Mouse (Mus musculus): Measurements from ENCODE around the gene Gm17581. TPM values are rescaled to one million over a fixed set of nuclear protein-coding genes. Genes with fewer than 3 reads are reported as not detected.
"Not testable (repeated sequence)": the region's sequence is repeated elsewhere in the genome, so short reads cannot be mapped to it uniquely, and the experiment has no call there.

The Gm17581 gene
- polyA plus RNA-seq, 1 experiment from 2014 or later: not detected

DNA sequence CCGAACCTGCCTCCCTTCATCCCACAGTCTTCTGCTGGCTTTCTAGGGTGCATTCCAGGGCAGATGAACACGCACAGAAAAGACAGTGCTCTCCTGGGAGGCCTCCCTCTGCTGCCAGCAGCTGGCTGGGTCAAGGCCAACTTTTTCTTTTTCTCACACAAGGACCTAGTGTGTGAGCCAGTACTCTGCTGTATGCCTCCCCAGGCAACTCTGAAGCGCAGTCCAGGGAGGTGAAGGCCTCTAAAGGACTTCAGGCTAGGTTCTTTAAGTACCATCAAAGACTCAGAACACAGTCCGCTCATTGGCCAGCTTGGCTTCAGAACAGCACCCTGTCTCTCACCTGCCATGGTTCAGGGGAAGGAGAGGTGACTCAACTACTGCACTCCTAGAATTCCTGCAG, 28.4 kb downstream of the Gm17581 start:
- H3K9me3 ChIP-seq (replicated peaks; ENCODE audit: control insufficient read depth, low read length): no peaks in the 10 kb centered on the region
- no peak overlapping the region for H3K4me2 ChIP-seq
- no peak overlapping the region for H3K9ac ChIP-seq (ENCODE audit: low read depth, low read length)
- H3K27me3 ChIP-seq (ENCODE audit: control insufficient read depth, insufficient read depth, low read length): no peaks in the 10 kb centered on the region
- H3K4me3 ChIP-seq (ENCODE audit: low read depth, low read length): no peak overlapping the region
- no peak overlapping the region for H3K27ac ChIP-seq (ENCODE audit: low read depth, low read length)
- WGBS (ENCODE audit: insufficient replicate concordance): 84% methylated on average over 4 of the region's 4 CpGs
- H3K36me3 ChIP-seq (ENCODE audit: control insufficient read depth, insufficient read depth, low read length): peaks cover 6% of the 10 kb centered on the region; the same call in 1 of the 2 replicates
- no peaks in the 10 kb centered on the region for H3K4me1 ChIP-seq (ENCODE audit: control insufficient read depth, insufficient read depth, low read length)
- no peak for ATAC-seq (replicated peaks; ENCODE audit: insufficient number of reproducible peaks, low FRiP score, low TSS enrichment)

DNA sequence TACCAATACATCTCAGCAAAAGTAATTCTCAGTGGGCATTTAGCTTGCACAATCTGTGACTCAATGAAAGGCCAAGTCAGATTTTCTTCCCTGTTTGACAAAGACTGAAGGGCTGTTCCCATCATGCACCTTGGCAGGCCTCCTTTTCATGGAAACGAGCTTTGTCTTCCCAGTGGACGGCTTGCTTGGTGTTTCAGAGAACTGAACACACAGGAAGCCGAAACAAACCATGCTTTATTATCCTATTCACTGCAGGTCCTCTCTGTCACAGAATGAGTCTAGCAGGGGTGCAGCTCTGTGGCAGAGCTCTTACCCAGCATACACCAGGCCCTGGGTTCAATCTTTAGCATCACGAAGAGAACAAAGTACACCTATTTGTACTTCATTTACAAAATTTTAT, 32.0 kb downstream of the Gm17581 start:
- H3K4me1 ChIP-seq (ENCODE audit: control insufficient read depth, insufficient read depth, low read length): no peaks in the 10 kb centered on the region
- no peaks in the 10 kb centered on the region for H3K9me3 ChIP-seq (replicated peaks; ENCODE audit: control insufficient read depth, low read length)
- 77% methylated on average over 4 of the region's 4 CpGs for WGBS (ENCODE audit: insufficient replicate concordance)
- no peak overlapping the region for H3K4me3 ChIP-seq (ENCODE audit: low read depth, low read length)
- H3K27ac ChIP-seq (ENCODE audit: low read depth, low read length): no peak overlapping the region
- no peak overlapping the region for H3K9ac ChIP-seq (ENCODE audit: low read depth, low read length)
- no peaks in the 10 kb centered on the region for H3K27me3 ChIP-seq (ENCODE audit: control insufficient read depth, insufficient read depth, low read length)
- ATAC-seq (replicated peaks; ENCODE audit: insufficient number of reproducible peaks, low FRiP score, low TSS enrichment): no peak
- no peak overlapping the region for H3K4me2 ChIP-seq
- peaks cover 12% of the 10 kb centered on the region; the same call in 1 of the 2 replicates for H3K36me3 ChIP-seq (ENCODE audit: control insufficient read depth, insufficient read depth, low read length)

- H3K4me1 ChIP-seq (ENCODE audit: control insufficient read depth, insufficient read depth, low read length): no peaks in the 10 kb centered on the region
- 81% methylated on average over 19 of the region's 19 CpGs for WGBS (ENCODE audit: insufficient replicate concordance)
- H3K4me2 ChIP-seq: no peak overlapping the region
- peaks cover 9% of the 10 kb centered on the region; the same call in 1 of the 2 replicates for H3K36me3 ChIP-seq (ENCODE audit: control insufficient read depth, insufficient read depth, low read length)
- H3K4me3 ChIP-seq (ENCODE audit: low read depth, low read length): no peak overlapping the region
- H3K9me3 ChIP-seq (replicated peaks; ENCODE audit: control insufficient read depth, low read length): no peaks in the 10 kb centered on the region
- no peaks in the 10 kb centered on the region for H3K27me3 ChIP-seq (ENCODE audit: control insufficient read depth, insufficient read depth, low read length)
- H3K27ac ChIP-seq (ENCODE audit: low read depth, low read length): no peak overlapping the region
- no peak for ATAC-seq (replicated peaks; ENCODE audit: insufficient number of reproducible peaks, low FRiP score, low TSS enrichment)
- H3K9ac ChIP-seq (ENCODE audit: low read depth, low read length): no peak overlapping the region
Observed at GRCm38 (mm10) chr2:155701399-155701919, 34.2 kb downstream of the Gm17581 start.

GRCm38 (mm10) chr2:155698443-155698842, 37.2 kb downstream of the Gm17581 start:
- not testable (repeated sequence) for ATAC-seq (replicated peaks; ENCODE audit: insufficient number of reproducible peaks, low FRiP score, low TSS enrichment)
- whole genome bisulfite sequencing (ENCODE audit: insufficient replicate concordance): 84% methylated on average over 6 of the region's 6 CpGs

GRCm38 (mm10) chr2:155696851-155697250, 38.8 kb downstream of the Gm17581 start:
- H3K4me1 ChIP-seq (ENCODE audit: control insufficient read depth, insufficient read depth, low read length): no peaks in the 10 kb centered on the region
- no peak overlapping the region for H3K4me2 ChIP-seq
- no peak overlapping the region for H3K4me3 ChIP-seq (ENCODE audit: low read depth, low read length)
- 64% methylated on average over 7 of the region's 7 CpGs for WGBS (ENCODE audit: insufficient replicate concordance)
- no peaks in the 10 kb centered on the region for H3K27me3 ChIP-seq (ENCODE audit: control insufficient read depth, insufficient read depth, low read length)
- H3K36me3 ChIP-seq (ENCODE audit: control insufficient read depth, insufficient read depth, low read length): 0 out of 2 replicates have a peak, but pooled peaks cover 2% of the 10 kb centered on the region
- H3K9ac ChIP-seq (ENCODE audit: low read depth, low read length): no peak overlapping the region
- no peak for ATAC-seq (replicated peaks; ENCODE audit: insufficient number of reproducible peaks, low FRiP score, low TSS enrichment)
- H3K27ac ChIP-seq (ENCODE audit: low read depth, low read length): no peak overlapping the region
- H3K9me3 ChIP-seq (replicated peaks; ENCODE audit: control insufficient read depth, low read length): no peaks in the 10 kb centered on the region

More at GRCm38 (mm10) chr2:155698443-155698842, 37.2 kb downstream of the Gm17581 start:
- not testable (repeated sequence) for H3K36me3 ChIP-seq (ENCODE audit: control insufficient read depth, insufficient read depth, low read length); H3K4me3 ChIP-seq (ENCODE audit: low read depth, low read length); H3K9me3 ChIP-seq (replicated peaks; ENCODE audit: control insufficient read depth, low read length); H3K27ac ChIP-seq (ENCODE audit: low read depth, low read length); H3K9ac ChIP-seq (ENCODE audit: low read depth, low read length); H3K27me3 ChIP-seq (ENCODE audit: control insufficient read depth, insufficient read depth, low read length); H3K4me1 ChIP-seq (ENCODE audit: control insufficient read depth, insufficient read depth, low read length); H3K4me2 ChIP-seq

DNA sequence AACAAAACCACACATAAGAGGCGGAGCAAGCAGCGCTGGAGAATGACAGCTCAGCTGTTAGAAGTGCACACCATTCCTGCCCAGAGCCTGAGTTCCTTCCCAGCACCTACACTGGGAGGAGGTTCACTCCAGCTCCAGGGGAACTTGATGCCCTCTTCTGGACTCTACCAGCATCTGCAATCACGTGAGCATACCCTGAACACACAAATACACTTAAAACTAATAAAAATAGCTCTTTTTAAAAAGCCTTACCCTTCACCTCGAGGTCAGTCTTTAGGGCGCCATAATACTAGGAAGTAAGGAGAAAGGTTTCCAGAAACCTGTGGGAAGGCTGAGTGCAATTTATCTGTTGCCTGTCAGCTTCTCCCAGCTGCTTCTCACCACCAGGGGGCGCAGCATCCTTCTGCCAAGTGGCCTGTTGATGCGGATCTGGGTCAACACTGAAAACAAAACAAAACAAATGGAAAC, 39.5 kb downstream of the Gm17581 start:
- peaks cover 2% of the 10 kb centered on the region; the same call in 1 of the 2 replicates for H3K4me1 ChIP-seq (ENCODE audit: control insufficient read depth, insufficient read depth, low read length)
- H3K9me3 ChIP-seq (replicated peaks; ENCODE audit: control insufficient read depth, low read length): no peaks in the 10 kb centered on the region
- 0 out of 2 replicates have a peak, but pooled peaks cover under 1% of the 10 kb centered on the region for H3K36me3 ChIP-seq (ENCODE audit: control insufficient read depth, insufficient read depth, low read length)
- no peak overlapping the region for H3K4me3 ChIP-seq (ENCODE audit: low read depth, low read length)
- no peak overlapping the region for H3K9ac ChIP-seq (ENCODE audit: low read depth, low read length)
- no peak overlapping the region for H3K27ac ChIP-seq (ENCODE audit: low read depth, low read length)
- no peaks in the 10 kb centered on the region for H3K27me3 ChIP-seq (ENCODE audit: control insufficient read depth, insufficient read depth, low read length)
- 13% methylated on average over 7 of the region's 7 CpGs for WGBS (ENCODE audit: insufficient replicate concordance)
- no peak overlapping the region for H3K4me2 ChIP-seq
- no peak for ATAC-seq (replicated peaks; ENCODE audit: insufficient number of reproducible peaks, low FRiP score, low TSS enrichment)

DNA sequence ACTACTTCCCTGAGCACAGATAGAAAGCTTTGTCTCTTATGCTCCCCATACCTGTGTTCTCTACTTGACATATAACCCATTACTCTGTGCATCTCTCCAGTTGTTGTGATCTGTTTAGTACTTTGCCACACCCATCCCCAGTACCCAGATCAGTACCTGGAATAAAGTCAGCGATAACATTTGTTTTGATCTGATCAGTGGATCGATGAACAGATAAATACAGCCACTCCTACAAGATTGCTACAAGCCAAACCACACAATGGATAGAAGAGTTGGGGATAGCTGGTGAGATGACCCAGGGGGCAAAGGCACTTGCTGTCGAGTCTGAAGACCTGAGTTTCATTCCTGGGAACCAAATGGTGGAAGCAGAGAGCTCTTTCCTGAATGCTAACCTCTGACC, 40.4 kb downstream of the Gm17581 start:
- H3K4me3 ChIP-seq (ENCODE audit: low read depth, low read length): no peak overlapping the region
- no peak overlapping the region for H3K27ac ChIP-seq (ENCODE audit: low read depth, low read length)
- no peak for ATAC-seq (replicated peaks; ENCODE audit: insufficient number of reproducible peaks, low FRiP score, low TSS enrichment)
- no peaks in the 10 kb centered on the region for H3K36me3 ChIP-seq (ENCODE audit: control insufficient read depth, insufficient read depth, low read length)
- no peaks in the 10 kb centered on the region for H3K9me3 ChIP-seq (replicated peaks; ENCODE audit: control insufficient read depth, low read length)
- H3K4me2 ChIP-seq: no peak overlapping the region
- no peaks in the 10 kb centered on the region for H3K27me3 ChIP-seq (ENCODE audit: control insufficient read depth, insufficient read depth, low read length)
- 60% methylated on average over 3 of the region's 3 CpGs for WGBS (ENCODE audit: insufficient replicate concordance)
- peaks cover 6% of the 10 kb centered on the region; the same call in 1 of the 2 replicates for H3K4me1 ChIP-seq (ENCODE audit: control insufficient read depth, insufficient read depth, low read length)
- no peak overlapping the region for H3K9ac ChIP-seq (ENCODE audit: low read depth, low read length)

DNA sequence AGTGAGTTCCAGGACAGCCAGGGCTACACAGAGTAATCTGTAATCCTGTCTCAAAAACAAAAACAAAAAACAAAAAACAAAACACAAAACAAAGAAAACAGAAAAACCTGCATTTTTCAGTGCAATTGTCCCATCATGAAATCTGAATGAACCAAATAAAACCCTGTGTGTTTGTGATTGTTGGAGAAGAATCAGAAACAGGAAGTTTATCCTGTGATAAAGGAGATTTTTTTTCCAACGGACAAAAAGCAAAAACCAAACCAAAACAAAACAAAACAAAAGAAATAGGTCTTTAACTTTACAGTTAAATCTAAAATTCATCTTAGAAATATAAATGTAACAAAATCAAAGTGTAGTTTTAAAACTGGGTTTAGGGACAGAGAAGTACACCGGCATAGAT, 41.1 kb downstream of the Gm17581 start:
- Histone ChIP-seq H3K27ac (ENCODE audit: low read depth, low read length) (no peak overlapping the region), H3K4me2 (no peak overlapping the region), H3K27me3 (ENCODE audit: control insufficient read depth, insufficient read depth, low read length) (no peaks in the 10 kb centered on the region), H3K36me3 (ENCODE audit: control insufficient read depth, insufficient read depth, low read length) (no peaks in the 10 kb centered on the region), H3K9me3 (replicated peaks; ENCODE audit: control insufficient read depth, low read length) (no peaks in the 10 kb centered on the region), H3K4me1 (ENCODE audit: control insufficient read depth, insufficient read depth, low read length) (peaks cover 6% of the 10 kb centered on the region; the same call in 1 of the 2 replicates), H3K9ac (ENCODE audit: low read depth, low read length) (no peak overlapping the region), H3K4me3 (ENCODE audit: low read depth, low read length) (no peak overlapping the region)
- no peak for ATAC-seq (replicated peaks; ENCODE audit: insufficient number of reproducible peaks, low FRiP score, low TSS enrichment)
- WGBS (ENCODE audit: insufficient replicate concordance): 69% methylated on average over 2 of the region's 2 CpGs

DNA sequence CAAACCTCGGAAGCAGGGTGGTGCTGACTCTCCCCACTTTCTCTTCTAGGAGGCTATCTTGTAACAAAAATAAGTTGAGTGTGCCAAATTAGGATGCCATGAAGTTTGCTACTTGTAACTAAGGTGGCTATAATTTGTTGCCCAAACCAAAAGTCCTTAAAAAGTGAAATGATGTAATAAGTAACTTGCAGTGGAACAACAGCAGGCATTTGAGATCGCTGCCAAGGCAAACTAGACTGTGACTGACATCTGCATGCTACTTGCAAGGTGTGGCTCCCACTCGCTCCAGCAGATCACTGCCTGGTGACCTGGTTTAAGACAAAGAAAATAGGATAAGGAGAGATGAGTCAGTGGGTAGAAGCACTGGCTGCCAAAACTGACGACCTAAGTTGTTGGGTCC, 42.5 kb downstream of the Gm17581 start:
- no peak for ATAC-seq (replicated peaks; ENCODE audit: insufficient number of reproducible peaks, low FRiP score, low TSS enrichment)
- H3K27me3 ChIP-seq (ENCODE audit: control insufficient read depth, insufficient read depth, low read length): no peaks in the 10 kb centered on the region
- H3K4me3 ChIP-seq (ENCODE audit: low read depth, low read length): no peak overlapping the region
- H3K27ac ChIP-seq (ENCODE audit: low read depth, low read length): no peak overlapping the region
- H3K9ac ChIP-seq (ENCODE audit: low read depth, low read length): no peak overlapping the region
- no peaks in the 10 kb centered on the region for H3K9me3 ChIP-seq (replicated peaks; ENCODE audit: control insufficient read depth, low read length)
- H3K4me2 ChIP-seq: no peak overlapping the region
- WGBS (ENCODE audit: insufficient replicate concordance): 74% methylated on average over 4 of the region's 4 CpGs
- peaks cover 6% of the 10 kb centered on the region; the same call in 1 of the 2 replicates for H3K4me1 ChIP-seq (ENCODE audit: control insufficient read depth, insufficient read depth, low read length)
- no peaks in the 10 kb centered on the region for H3K36me3 ChIP-seq (ENCODE audit: control insufficient read depth, insufficient read depth, low read length)

Data from heart, embryonic 11.5 days (tissue).